Mouse (Mus musculus): ENCODE measurements around the gene Lce1a2. TPM values are rescaled to one million over a fixed set of nuclear protein-coding genes. Genes with fewer than 3 reads are reported as not detected.
"Not testable (repeated sequence)": the region's sequence is repeated elsewhere in the genome, so short reads cannot be mapped to it uniquely, and the experiment has no call there.

The Lce1a2 gene
- polyA plus RNA-seq (2015; fragmentation: Nextera tagmentation; extraction: Ambion mirVana), result not detected in 2 replicates

- Histone ChIP-seq H3K4me2 (replicated peaks; ENCODE audit: low read depth, low read length) (no peak within 1 kb of the TSS), H3K36me3 (ENCODE audit: insufficient read depth, low read length) (no peaks in the 10 kb centered on the region), H3K27me3 (ENCODE audit: insufficient read depth, low read length) (no peaks in the 10 kb centered on the region), H3K9ac (replicated peaks; ENCODE audit: low read length) (no peak within 1 kb of the TSS), H3K9me3 (ENCODE audit: low read length) (no peaks in the 10 kb centered on the region), H3K4me3 (ENCODE audit: low read length) (no peak within 1 kb of the TSS), H3K27ac (ENCODE audit: low read length) (no peak within 1 kb of the TSS), H3K4me1 (ENCODE audit: insufficient read depth, low read length) (no peaks in the 10 kb centered on the region)
- no peak for ATAC-seq (ENCODE audit: low FRiP score, low TSS enrichment)
These were observed at the start of gene Lce1a2 for GRCm38 (mm10) chr3:92670215-92670614. Gene Lce1a2, minus strand, starts transcription at chr3:92670315.

- no peak overlapping the region for H3K9ac ChIP-seq (replicated peaks; ENCODE audit: low read length)
- H3K4me2 ChIP-seq (replicated peaks; ENCODE audit: low read depth, low read length), result no peak overlapping the region
- ATAC-seq (ENCODE audit: low FRiP score, low TSS enrichment), result no peak
These were observed 45.0 kb upstream of the Lce1a2 start for GRCm38 (mm10) chr3:92715122-92715521.

DNA sequence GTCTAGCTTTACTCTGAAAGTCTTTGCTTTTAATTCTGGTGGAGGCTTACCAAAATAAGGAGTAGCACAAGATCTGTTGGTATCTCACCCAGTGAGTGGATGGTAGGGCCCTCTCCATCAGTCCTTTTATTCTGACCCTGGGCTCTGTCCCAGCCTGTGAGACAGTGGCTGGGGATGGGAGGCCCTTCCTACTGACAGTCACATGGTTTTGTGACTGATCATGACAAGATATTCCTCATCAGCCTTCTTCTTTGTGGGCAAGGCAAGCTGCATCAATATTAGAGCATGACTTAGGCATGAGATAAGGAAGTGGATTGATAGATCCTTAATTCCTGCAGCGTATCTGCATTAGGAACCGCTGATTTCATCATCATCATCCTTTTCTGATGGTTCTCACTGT lies 38.9 kb upstream of the Lce1a2 start, which contains the start of gene Lce1e:
Gene Lce1e, minus strand, starts transcription at position 101 of the 400 bp plus-strand sequence.
- Histone ChIP-seq H3K27me3 (ENCODE audit: insufficient read depth, low read length) (no peaks in the 10 kb centered on the region), H3K9me3 (ENCODE audit: low read length) (no peaks in the 10 kb centered on the region), H3K4me3 (ENCODE audit: low read length) (no peak within 1 kb of the TSS), H3K4me2 (replicated peaks; ENCODE audit: low read depth, low read length) (no peak within 1 kb of the TSS), H3K4me1 (ENCODE audit: insufficient read depth, low read length) (no peaks in the 10 kb centered on the region), H3K9ac (replicated peaks; ENCODE audit: low read length) (no peak within 1 kb of the TSS), H3K27ac (ENCODE audit: low read length) (no peak within 1 kb of the TSS), H3K36me3 (ENCODE audit: insufficient read depth, low read length) (no peaks in the 10 kb centered on the region)
- WGBS, result 92% methylated on average over 2 of the region's 2 CpGs
- ATAC-seq (ENCODE audit: low FRiP score, low TSS enrichment), result no peak

More at GRCm38 (mm10) chr3:92715122-92715521, 45.0 kb upstream of the Lce1a2 start:
- H3K27me3 ChIP-seq (ENCODE audit: insufficient read depth, low read length), result no peaks in the 10 kb centered on the region
- H3K9me3 ChIP-seq (ENCODE audit: low read length), result no peaks in the 10 kb centered on the region
- no peak overlapping the region for H3K4me3 ChIP-seq (ENCODE audit: low read length)
- H3K4me1 ChIP-seq (ENCODE audit: insufficient read depth, low read length), result no peaks in the 10 kb centered on the region
- H3K36me3 ChIP-seq (ENCODE audit: insufficient read depth, low read length), result no peaks in the 10 kb centered on the region
- H3K27ac ChIP-seq (ENCODE audit: low read length), result no peak overlapping the region

DNA sequence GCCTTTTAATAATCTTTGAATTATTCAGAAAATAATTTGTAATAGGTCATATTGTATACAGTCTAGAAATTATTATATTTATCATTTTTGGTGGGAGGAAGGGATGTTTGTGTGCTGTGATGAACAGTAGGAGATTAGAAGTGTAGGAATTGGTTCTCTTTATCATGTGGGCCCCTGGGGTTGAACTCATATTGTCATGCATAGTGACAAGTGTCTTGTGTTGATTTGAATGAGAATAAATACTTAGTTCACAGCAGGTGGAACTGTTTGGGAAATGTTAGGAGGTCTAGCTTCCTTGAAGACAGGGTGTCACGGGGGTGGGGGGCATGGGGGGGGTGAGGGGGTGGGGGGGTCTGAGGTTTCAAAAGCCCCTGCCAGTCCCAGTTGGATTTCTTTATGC lies 24.5 kb upstream of the Lce1a2 start:
- Histone ChIP-seq H3K4me1 (ENCODE audit: insufficient read depth, low read length) (no peaks in the 10 kb centered on the region), H3K27me3 (ENCODE audit: insufficient read depth, low read length) (no peaks in the 10 kb centered on the region), H3K4me2 (replicated peaks; ENCODE audit: low read depth, low read length) (no peak overlapping the region), H3K36me3 (ENCODE audit: insufficient read depth, low read length) (no peaks in the 10 kb centered on the region), H3K9me3 (ENCODE audit: low read length) (no peaks in the 10 kb centered on the region), H3K9ac (replicated peaks; ENCODE audit: low read length) (no peak overlapping the region), H3K27ac (ENCODE audit: low read length) (no peak overlapping the region), H3K4me3 (ENCODE audit: low read length) (no peak overlapping the region)
- WGBS, result 21% methylated on average over 1 of the region's 1 CpGs
- no peak for ATAC-seq (ENCODE audit: low FRiP score, low TSS enrichment)

DNA sequence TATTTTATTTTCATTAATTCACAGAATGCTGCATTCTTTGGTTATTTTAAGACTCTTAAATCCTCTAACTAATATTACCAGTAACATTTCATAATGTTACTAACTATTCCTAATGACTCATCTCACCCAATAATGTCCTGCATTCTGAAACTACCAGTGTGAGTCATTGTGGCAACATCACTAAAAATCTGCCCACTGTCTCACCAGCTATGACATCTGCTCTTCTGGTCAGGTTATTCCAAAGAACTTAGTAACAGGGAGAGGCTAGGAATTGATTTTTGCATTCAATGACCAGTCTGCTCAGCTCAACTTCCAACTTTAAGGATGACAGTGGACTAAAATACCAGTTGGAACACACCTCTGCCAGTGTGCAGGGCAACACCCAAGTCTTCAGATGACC lies 21.6 kb upstream of the Lce1a2 start:
- no peaks in the 10 kb centered on the region for H3K9me3 ChIP-seq (ENCODE audit: low read length)
- no peak overlapping the region for H3K4me3 ChIP-seq (ENCODE audit: low read length)
- no peak for ATAC-seq (ENCODE audit: low FRiP score, low TSS enrichment)
- H3K9ac ChIP-seq (replicated peaks; ENCODE audit: low read length), result no peak overlapping the region
- H3K4me1 ChIP-seq (ENCODE audit: insufficient read depth, low read length), result no peaks in the 10 kb centered on the region
- H3K36me3 ChIP-seq (ENCODE audit: insufficient read depth, low read length), result no peaks in the 10 kb centered on the region
- H3K4me2 ChIP-seq (replicated peaks; ENCODE audit: low read depth, low read length), result no peak overlapping the region
- H3K27me3 ChIP-seq (ENCODE audit: insufficient read depth, low read length), result no peaks in the 10 kb centered on the region
- H3K27ac ChIP-seq (ENCODE audit: low read length), result no peak overlapping the region

DNA sequence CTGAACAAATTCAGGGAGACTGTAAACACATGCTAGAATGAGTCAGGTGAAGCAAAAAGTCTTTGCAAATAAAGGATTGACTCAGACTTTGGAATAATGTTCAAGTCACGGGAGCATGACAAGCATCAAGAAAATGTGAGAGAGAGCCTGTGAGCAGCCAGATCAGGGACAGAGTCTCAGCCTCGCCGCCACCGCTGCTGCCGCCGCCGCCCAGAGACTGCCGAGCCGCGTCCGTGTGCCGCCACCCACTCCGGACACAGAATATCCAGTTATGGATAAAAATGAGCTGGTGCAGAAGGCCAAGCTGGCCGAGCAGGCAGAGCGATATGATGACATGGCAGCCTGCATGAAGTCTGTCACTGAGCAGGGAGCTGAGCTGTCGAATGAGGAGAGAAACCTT lies 19.0 kb upstream of the Lce1a2 start:
- ATAC-seq (ENCODE audit: low FRiP score, low TSS enrichment); H3K9me3 ChIP-seq (ENCODE audit: low read length); H3K4me1 ChIP-seq (ENCODE audit: insufficient read depth, low read length); H3K36me3 ChIP-seq (ENCODE audit: insufficient read depth, low read length); H3K4me3 ChIP-seq (ENCODE audit: low read length); H3K9ac ChIP-seq (replicated peaks; ENCODE audit: low read length); H3K27me3 ChIP-seq (ENCODE audit: insufficient read depth, low read length); H3K4me2 ChIP-seq (replicated peaks; ENCODE audit: low read depth, low read length); H3K27ac ChIP-seq (ENCODE audit: low read length): not testable (repeated sequence)
- 80% methylated on average over 16 of the region's 16 CpGs for WGBS

GRCm38 (mm10) chr3:92687110-92687509 lies 17.0 kb upstream of the Lce1a2 start, which contains the start of gene Lce1d:
Gene Lce1d, minus strand, starts transcription at chr3:92687210.
- 69% methylated on average over 2 of the region's 2 CpGs for WGBS
- no peak for ATAC-seq (ENCODE audit: low FRiP score, low TSS enrichment)

GRCm38 (mm10) chr3:92678947-92679346 lies 8.8 kb upstream of the Lce1a2 start, which contains the start of gene Lce1c:
Gene Lce1c, plus strand, starts transcription at chr3:92679247.
- Histone ChIP-seq H3K36me3 (ENCODE audit: insufficient read depth, low read length) (no peaks in the 10 kb centered on the region), H3K9ac (replicated peaks; ENCODE audit: low read length) (no peak within 1 kb of the TSS), H3K9me3 (ENCODE audit: low read length) (no peaks in the 10 kb centered on the region), H3K27ac (ENCODE audit: low read length) (no peak within 1 kb of the TSS), H3K4me1 (ENCODE audit: insufficient read depth, low read length) (no peaks in the 10 kb centered on the region), H3K27me3 (ENCODE audit: insufficient read depth, low read length) (no peaks in the 10 kb centered on the region), H3K4me3 (ENCODE audit: low read length) (no peak within 1 kb of the TSS), H3K4me2 (replicated peaks; ENCODE audit: low read depth, low read length) (no peak within 1 kb of the TSS)
- WGBS, result 87% methylated on average over 4 of the region's 4 CpGs
- ATAC-seq (ENCODE audit: low FRiP score, low TSS enrichment), result no peak

More at GRCm38 (mm10) chr3:92687110-92687509, 17.0 kb upstream of the Lce1a2 start, which contains the start of gene Lce1d:
- Histone ChIP-seq H3K4me3 (ENCODE audit: low read length) (no peak within 1 kb of the TSS), H3K36me3 (ENCODE audit: insufficient read depth, low read length) (no peaks in the 10 kb centered on the region), H3K27me3 (ENCODE audit: insufficient read depth, low read length) (no peaks in the 10 kb centered on the region), H3K4me1 (ENCODE audit: insufficient read depth, low read length) (no peaks in the 10 kb centered on the region), H3K27ac (ENCODE audit: low read length) (no peak within 1 kb of the TSS), H3K4me2 (replicated peaks; ENCODE audit: low read depth, low read length) (no peak within 1 kb of the TSS), H3K9me3 (ENCODE audit: low read length) (no peaks in the 10 kb centered on the region), H3K9ac (replicated peaks; ENCODE audit: low read length) (no peak within 1 kb of the TSS)

- no peak within 1 kb of the TSS for H3K4me3 ChIP-seq (ENCODE audit: low read length)
- no peaks in the 10 kb centered on the region for H3K36me3 ChIP-seq (ENCODE audit: insufficient read depth, low read length)
- ATAC-seq (ENCODE audit: low FRiP score, low TSS enrichment), result no peak
- no peaks in the 10 kb centered on the region for H3K27me3 ChIP-seq (ENCODE audit: insufficient read depth, low read length)
- H3K9ac ChIP-seq (replicated peaks; ENCODE audit: low read length), result no peak within 1 kb of the TSS
- no peak within 1 kb of the TSS for H3K27ac ChIP-seq (ENCODE audit: low read length)
- H3K4me1 ChIP-seq (ENCODE audit: insufficient read depth, low read length), result no peaks in the 10 kb centered on the region
- H3K9me3 ChIP-seq (ENCODE audit: low read length), result no peaks in the 10 kb centered on the region
- no peak within 1 kb of the TSS for H3K4me2 ChIP-seq (replicated peaks; ENCODE audit: low read depth, low read length)
These were observed 13.3 kb downstream of the Lce1a2 start, which contains the start of gene Lce1b for GRCm38 (mm10) chr3:92656826-92657225. Gene Lce1b, minus strand, starts transcription at chr3:92656926.

GRCm38 (mm10) chr3:92648207-92648606 lies 21.9 kb downstream of the Lce1a2 start, which contains the start of gene Lce1a1:
Gene Lce1a1, minus strand, starts transcription at chr3:92648307.
- no peak for ATAC-seq (ENCODE audit: low FRiP score, low TSS enrichment)
- no peak within 1 kb of the TSS for H3K27ac ChIP-seq (ENCODE audit: low read length)
- no peak within 1 kb of the TSS for H3K9ac ChIP-seq (replicated peaks; ENCODE audit: low read length)
- no peaks in the 10 kb centered on the region for H3K27me3 ChIP-seq (ENCODE audit: insufficient read depth, low read length)
- H3K9me3 ChIP-seq (ENCODE audit: low read length), result no peaks in the 10 kb centered on the region
- H3K4me3 ChIP-seq (ENCODE audit: low read length), result no peak within 1 kb of the TSS
- WGBS, result 89% methylated on average over 1 of the region's 1 CpGs
- H3K36me3 ChIP-seq (ENCODE audit: insufficient read depth, low read length), result no peaks in the 10 kb centered on the region
- H3K4me1 ChIP-seq (ENCODE audit: insufficient read depth, low read length), result no peaks in the 10 kb centered on the region
- no peak within 1 kb of the TSS for H3K4me2 ChIP-seq (replicated peaks; ENCODE audit: low read depth, low read length)

Data from kidney, embryonic 16.5 days (tissue).